In the genomic region with DNA sequence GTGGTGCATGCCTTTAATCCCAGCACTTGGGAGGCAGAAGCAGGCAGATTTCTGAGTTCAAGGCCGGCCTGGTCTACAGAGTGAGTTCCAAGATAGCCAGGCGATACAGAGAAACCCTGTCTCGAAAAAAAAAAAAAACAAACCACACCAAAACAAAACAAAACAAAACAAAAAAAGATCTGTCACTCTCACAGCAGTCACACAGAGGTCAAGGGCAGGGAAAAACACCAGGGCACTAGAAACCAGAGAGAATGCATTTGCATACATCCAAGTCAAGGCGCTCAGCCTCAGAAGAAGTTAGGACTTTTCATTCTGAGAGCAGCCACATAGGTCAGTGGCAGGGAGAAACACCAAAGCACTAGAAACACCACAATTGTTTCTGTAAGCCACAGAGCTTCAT, we compare ENCODE assay signal across 22 mouse cellular contexts.
"Had no signal": no experiment of that assay in that cellular context is flagged by ENCODE, and none has a peak within 500 bp of the region (broad histone marks: within the 10 kb centered on the region; RNA-seq: fewer than 3 reads in every experiment).

No protein-coding gene starts in this region.

- H3K9me3 ChIP-seq: heart, embryonic 13.5 days; heart, embryonic 15.5 days; hindbrain, embryonic 13.5 days; hindbrain, embryonic 15.5 days; limb, embryonic 13.5 days; limb, embryonic 15.5 days; liver, embryonic 12.5 days had no signal

- H3K27ac ChIP-seq: heart, adult 2 months; heart, embryonic 13.5 days; heart, embryonic 15.5 days; hindbrain, embryonic 13.5 days; hindbrain, embryonic 15.5 days; hindbrain, postnatal 0 days; limb, embryonic 13.5 days; limb, embryonic 15.5 days; liver, embryonic 12.5 days; liver, embryonic 14.5 days had no signal

- H3K36me3 ChIP-seq: heart, embryonic 13.5 days; heart, embryonic 15.5 days; hindbrain, embryonic 13.5 days; hindbrain, embryonic 15.5 days; limb, embryonic 13.5 days; limb, embryonic 15.5 days; liver, embryonic 12.5 days had no signal

- H3K4me3 ChIP-seq: heart, adult 2 months; heart, embryonic 13.5 days; heart, embryonic 15.5 days; hindbrain, embryonic 13.5 days; hindbrain, embryonic 15.5 days; limb, embryonic 13.5 days; limb, embryonic 15.5 days; liver, embryonic 12.5 days had no signal

- H3K9ac ChIP-seq: heart, embryonic 13.5 days; heart, embryonic 15.5 days; hindbrain, embryonic 13.5 days; hindbrain, embryonic 15.5 days; limb, embryonic 13.5 days; limb, embryonic 15.5 days; liver, embryonic 12.5 days; liver, embryonic 14.5 days had no signal

- H3K4me1 ChIP-seq: heart, embryonic 15.5 days; limb, embryonic 15.5 days had no signal

- DNase-seq: gastrocnemius, postnatal 14 days; gastrocnemius, postnatal 36 days; heart, adult 11 months; heart, adult 2 months; heart, postnatal 14 days; heart, postnatal 36 days; kidney, adult 18-20 months; kidney, adult 8-10 months; kidney, postnatal 10 days; kidney, postnatal 25 days; kidney, postnatal 4 days; layer of hippocampus, postnatal 36 days; left cerebral cortex, postnatal 4 days had no signal
